Mouse (Mus musculus) spleen, postnatal 10 days (tissue): ENCODE measurements around the gene Engase.

Experiments
- DNase-seq, 2 experiments: peaks; one replicate each; pipeline ENCODE4 v3.0.0; 2021 to 2022; ENCODE audit warnings: low spot score in 2 of 2

Gene Engase

GRCm38 (mm10) chr11:118476396-118477373, at the start of gene Engase:
Gene Engase, plus strand, starts transcription at chr11:118476829.
- DNase-seq, result peak; percentile 83 to 93

- DNase-seq, result no peak
These were observed 49.3 kb upstream of the Engase start for GRCm38 (mm10) chr11:118427266-118427779.

GRCm38 (mm10) chr11:118427986-118428385, 48.6 kb upstream of the Engase start, which contains the start of gene C1qtnf1:
Gene C1qtnf1, plus strand, starts transcription at chr11:118428203.
- no peak for DNase-seq

- no peak for DNase-seq
These were observed 48.2 kb upstream of the Engase start for GRCm38 (mm10) chr11:118428460-118428868.

- DNase-seq, result no peak
These were observed 47.5 kb upstream of the Engase start for GRCm38 (mm10) chr11:118428944-118429709.

- no peak for DNase-seq
These were observed 46.2 kb upstream of the Engase start for GRCm38 (mm10) chr11:118430291-118430885.

DNA sequence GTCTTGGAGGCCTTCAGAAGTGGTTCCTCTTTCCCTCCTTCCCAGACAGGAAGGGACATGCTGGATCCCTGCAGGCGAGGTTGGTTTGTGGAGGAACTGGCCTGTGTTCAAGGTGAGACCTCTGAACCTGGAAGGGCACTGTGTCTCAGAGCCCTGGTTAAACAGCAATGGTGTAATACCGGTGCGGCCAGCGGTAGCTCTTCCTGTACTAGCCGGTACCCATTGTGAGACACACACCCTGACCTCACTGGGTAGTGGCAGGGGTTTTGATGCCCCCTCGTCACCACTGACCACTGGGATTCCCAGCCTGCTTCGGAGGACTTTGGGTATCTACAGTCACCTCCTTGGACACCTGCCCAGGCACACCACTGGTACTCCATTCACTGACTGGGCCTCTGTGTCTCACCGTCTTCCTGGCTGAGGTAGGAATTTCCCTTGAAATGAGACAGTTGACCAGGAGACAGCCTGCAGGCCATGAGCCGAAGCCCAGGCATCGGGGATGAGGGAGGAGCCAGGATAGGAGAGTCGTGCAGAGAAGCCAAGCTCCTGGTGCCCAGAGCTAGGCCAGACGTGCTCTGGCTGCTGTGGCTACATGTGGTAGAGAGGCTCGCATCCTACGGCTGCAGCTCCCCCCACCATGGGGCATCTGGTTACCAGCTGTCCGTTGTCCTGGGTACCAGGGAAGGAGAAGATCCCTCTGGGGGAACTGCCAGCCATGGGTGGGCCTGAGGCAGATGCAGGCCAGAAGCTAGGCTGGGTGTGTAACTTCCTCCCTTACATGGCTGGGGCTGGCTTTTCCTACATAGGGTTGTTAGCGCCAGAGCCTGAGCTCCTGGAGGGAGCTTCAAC, 45.3 kb upstream of the Engase start:
- no peak for DNase-seq

DNA sequence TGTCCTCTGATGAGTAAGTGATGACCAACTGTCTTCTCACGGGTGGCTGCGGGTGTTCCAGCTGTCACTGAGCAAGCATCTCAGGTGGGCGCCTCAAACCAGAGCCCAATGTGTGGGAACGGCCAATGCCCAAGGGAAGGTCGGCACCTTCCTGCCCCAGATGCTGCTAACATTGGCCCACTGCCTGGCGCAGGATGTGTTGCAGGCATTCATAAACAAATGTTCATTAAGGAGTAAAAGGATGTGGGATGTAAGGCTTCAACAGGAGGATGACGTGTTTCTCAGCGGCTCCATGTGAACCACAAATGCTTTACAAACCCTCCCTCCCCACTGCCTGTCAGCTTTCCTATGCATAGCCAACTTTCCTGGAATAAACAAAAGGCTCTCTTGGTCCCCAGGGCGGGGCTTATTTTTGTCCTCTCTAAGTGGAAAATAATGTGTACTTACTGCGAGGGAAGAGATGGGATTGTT, 43.2 kb upstream of the Engase start:
- no peak for DNase-seq

- no peak for DNase-seq
These were observed 42.5 kb upstream of the Engase start for GRCm38 (mm10) chr11:118434093-118434492.

- no peak for DNase-seq
These were observed 40.1 kb upstream of the Engase start for GRCm38 (mm10) chr11:118436471-118436935.

- no peak for DNase-seq
These were observed 37.8 kb upstream of the Engase start for GRCm38 (mm10) chr11:118438665-118439414.

DNA sequence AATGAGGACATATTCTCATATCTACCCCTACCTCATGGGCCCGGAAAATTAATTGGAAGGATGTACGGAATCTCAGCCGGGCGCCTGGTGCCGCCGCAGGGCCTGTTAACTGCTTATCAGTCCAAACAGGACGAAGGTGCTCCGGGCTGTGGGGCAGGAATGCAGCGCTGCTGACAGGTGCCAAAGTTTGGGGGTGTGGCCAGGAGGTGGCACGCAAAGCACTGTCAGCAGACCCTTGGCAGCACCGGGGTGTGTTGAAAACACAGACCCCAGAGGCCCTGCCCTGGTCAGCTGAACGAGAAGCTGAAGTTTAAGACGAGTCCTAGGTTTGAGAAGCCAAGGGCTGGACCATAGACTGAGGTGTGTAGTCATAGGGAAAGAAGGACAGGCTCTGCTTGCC, 33.9 kb upstream of the Engase start:
- no peak for DNase-seq

DNA sequence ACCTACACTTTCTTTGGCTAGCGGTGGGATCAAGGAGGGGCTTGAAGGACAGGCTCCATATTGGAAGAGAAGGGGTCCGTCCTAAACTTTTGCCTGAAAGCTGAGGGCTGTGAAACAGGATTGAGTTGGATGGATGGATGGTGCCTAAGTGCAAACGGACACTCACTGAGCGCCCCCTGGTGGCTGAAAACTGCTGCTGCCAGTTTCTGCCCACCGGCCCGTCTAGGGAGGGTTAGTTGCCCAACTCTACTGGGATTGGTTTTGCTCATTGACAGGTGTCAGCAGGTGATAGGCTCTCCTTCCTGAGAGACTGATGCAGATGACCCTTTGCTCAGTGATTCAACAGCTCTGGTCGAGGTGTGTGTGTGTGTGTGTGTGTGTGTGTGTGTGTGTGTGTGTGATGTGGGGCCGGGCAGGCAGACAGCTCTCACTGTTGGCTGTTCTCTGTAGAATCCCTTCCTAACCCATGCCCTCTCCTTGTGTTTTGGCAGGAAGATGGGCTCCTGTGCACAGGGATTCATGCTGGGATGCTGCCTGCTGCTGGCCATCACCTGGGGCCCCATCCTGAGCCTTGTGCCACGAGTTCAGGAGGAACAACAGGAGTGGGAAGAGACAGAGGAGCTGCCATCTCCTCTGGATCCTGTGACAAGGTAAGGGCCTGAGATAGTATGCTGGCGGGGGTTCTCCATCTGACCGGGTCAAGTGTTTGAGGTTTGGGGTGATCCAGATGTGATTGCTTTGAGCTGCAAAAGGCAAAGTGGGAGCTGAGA, 33.2 kb upstream of the Engase start:
- peak; percentile 56 to 81 for DNase-seq

- peak; percentile 47 to 70 for DNase-seq
These were observed 30.8 kb upstream of the Engase start for GRCm38 (mm10) chr11:118445843-118446242.

DNA sequence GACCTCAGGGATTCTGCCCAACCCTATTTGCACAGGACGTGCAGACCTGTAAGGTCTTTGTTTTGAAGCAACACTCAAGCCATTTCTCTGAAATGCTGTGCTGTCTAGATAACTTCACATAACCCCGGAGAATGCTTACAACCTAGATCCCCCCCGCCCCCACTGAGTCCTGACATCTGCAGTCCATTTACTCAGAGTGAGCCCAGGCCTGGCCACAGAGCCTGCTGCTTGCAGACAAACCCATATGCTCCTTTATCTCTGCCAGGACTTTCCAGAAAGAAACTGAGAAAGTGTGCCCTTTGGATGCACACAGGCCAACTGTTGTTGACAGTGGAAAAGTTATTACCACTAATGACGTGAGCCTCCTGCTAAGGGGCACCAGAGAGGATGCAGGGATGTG, 29.3 kb upstream of the Engase start:
- DNase-seq, result no peak

DNA sequence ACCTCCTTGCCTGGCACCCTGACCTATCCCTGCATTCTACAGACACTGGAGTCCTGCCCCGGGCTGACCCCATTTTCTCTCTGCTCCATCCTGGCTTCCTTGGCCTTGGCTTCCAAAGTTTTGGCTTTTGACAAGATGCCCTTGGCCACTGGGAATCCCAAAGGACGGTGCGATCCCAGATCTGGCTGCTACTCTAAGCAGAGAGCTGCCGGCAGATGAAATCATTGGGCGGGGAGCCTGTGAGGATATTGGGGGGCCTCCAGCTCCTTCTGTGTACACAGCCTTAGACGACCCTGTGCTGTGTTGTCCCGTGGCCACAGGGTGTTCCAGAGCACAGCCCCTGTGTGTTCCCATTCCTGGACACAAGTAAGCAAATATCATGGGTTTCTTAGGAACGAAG, 28.2 kb upstream of the Engase start:
- DNase-seq, result no peak

- no peak for DNase-seq
These were observed 25.4 kb upstream of the Engase start for GRCm38 (mm10) chr11:118451211-118451610.

GRCm38 (mm10) chr11:118452955-118453354, 23.7 kb upstream of the Engase start:
- DNase-seq, result no peak
